Mouse (Mus musculus): ENCODE results near the gene B9d2.

Gene B9d2

GRCm38 (mm10) chr7:25734991-25735390, 54.4 kb downstream of the B9d2 start:
- 71% methylated on average over 4 of the region's 4 CpGs for WGBS
